Mouse (Mus musculus) left cerebral cortex, postnatal 36 days (tissue): ENCODE results near the gene 1700025G04Rik. TPM values are rescaled to one million over a fixed set of nuclear protein-coding genes. Genes with fewer than 3 reads are reported as not detected.

Experiments used
- DNase-seq, 2 experiments: peaks; one replicate each; pipeline ENCODE4 v3.0.0; 2021 to 2022; ENCODE audit warnings: low spot score in 2 of 2, mixed read lengths in 1 of 2
- intact Hi-C: fragments of 180-260 bp; cut with DNase I; formaldehyde crosslinking; loops from one replicate; pipeline ENCODE4 v1.15.1; 2025
- total RNA-seq, 2 experiments: library from RNA; stranded (reverse); gene quantifications; 2 replicates each; pipeline ENCODE4 v1.2.3; 2021

The 1700025G04Rik gene
- total RNA-seq, 2 experiments from 2014 or later, result 70.8 to 75.8 TPM

DNA sequence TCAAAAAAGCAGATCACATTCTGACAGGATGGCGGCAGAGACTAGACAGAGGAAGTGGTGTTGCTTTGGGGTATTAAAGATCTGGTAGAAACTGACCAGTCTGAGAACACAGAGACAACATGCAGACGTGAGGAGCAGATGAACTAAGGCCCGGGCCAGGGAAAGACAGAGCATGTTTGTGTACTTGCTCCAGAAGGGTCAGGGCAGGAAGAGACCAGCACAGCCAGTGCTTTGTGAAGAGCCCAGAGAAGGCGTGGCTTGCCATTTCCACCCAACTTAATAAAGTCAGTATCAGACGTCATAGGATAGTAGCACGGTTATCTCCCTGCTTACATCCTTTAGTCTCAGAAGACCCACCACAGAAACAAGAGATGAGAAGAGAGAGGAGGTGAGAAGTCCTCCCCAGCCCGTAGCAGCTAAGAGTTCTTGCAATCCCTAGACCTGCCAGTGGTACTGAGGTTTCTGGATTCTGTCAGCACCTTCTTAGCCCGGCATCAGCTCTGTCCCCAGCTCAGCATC, 81.4 kb downstream of the 1700025G04Rik start:
- intact Hi-C loops, result no loop called here
- no peak for DNase-seq

- no peak for DNase-seq
- intact Hi-C loops, result no loop called here
Observed at GRCm38 (mm10) chr1:152006529-152006928, 83.4 kb downstream of the 1700025G04Rik start.

DNA sequence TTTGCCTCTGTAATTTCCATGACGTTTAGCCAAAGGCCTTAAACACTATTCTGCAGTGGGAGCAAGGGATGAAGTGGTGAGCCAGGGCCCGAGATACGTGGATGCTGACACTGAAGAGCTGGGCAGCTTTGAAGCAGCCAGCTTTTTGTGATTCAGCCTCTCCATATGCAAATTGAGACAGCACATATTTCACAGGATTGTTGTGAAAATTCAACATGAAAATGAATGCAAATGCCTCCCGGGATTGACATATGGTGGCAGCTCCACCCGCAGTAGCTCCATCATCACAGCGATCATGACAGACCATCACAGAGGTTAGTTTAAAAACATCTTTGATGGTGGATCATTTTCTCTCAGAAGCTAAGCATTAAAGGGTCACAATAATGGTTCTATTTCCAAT, 85.4 kb downstream of the 1700025G04Rik start:
- intact Hi-C loops, result no loop called here

DNA sequence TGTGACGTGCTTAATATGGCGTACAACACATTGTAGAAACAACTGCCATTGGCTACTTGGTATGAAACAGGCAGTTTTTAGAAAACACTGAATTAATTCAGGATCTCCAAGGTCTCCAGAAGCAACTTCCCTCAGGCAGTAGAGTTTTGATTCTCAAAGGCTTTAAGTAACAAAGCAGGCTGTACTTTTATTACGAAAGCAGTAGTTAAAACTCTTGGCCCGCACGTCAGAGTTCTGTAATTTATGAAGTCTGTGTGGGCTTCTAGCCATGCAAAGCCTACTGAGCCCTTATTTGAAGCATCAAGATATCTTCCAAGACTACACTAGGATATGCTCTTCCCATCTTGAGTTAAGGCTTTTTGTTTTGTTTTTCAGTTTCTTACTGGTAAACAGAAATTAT, 89.5 kb downstream of the 1700025G04Rik start:
- DNase-seq, result no peak
- intact Hi-C loops, result no loop called here

More for the DNA sequence above, 85.4 kb downstream of the 1700025G04Rik start:
- DNase-seq, result no peak

DNA sequence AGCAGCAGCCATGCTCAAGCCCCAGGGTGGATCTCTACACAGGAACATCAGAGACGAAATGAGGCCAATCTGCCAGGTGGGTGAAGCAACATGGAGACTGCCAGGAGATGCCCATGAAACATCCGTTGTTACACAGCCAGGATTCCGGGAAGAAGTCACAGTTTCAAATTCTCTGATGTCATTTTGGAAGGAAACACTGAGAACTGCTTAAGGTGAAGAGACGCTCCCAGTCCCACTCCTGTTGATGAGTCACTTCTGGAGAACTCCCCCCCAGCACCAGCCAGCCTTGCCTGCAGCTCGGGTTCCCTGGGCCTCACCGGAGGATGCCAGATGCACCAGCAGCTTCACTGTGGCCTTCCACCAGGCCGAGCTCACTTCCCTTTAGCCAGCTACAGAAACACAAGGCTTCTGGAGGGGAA, 90.5 kb downstream of the 1700025G04Rik start:
- peak; percentile 43 to 70 for DNase-seq
- intact Hi-C loops, result loop anchor here (2.0 kb wide), 1 partner anchor 89 kb away; no protein-coding TSS in a partner anchor

GRCm38 (mm10) chr1:151998721-151999206, 91.2 kb downstream of the 1700025G04Rik start:
- intact Hi-C loops, result loop anchor here (2.0 kb wide), 1 partner anchor 90 kb away; no protein-coding TSS in a partner anchor

GRCm38 (mm10) chr1:151997591-151997990, 92.3 kb downstream of the 1700025G04Rik start:
- DNase-seq, result no peak
- intact Hi-C loops, result no loop called here

More at GRCm38 (mm10) chr1:151998721-151999206, 91.2 kb downstream of the 1700025G04Rik start:
- DNase-seq, result no peak

DNA sequence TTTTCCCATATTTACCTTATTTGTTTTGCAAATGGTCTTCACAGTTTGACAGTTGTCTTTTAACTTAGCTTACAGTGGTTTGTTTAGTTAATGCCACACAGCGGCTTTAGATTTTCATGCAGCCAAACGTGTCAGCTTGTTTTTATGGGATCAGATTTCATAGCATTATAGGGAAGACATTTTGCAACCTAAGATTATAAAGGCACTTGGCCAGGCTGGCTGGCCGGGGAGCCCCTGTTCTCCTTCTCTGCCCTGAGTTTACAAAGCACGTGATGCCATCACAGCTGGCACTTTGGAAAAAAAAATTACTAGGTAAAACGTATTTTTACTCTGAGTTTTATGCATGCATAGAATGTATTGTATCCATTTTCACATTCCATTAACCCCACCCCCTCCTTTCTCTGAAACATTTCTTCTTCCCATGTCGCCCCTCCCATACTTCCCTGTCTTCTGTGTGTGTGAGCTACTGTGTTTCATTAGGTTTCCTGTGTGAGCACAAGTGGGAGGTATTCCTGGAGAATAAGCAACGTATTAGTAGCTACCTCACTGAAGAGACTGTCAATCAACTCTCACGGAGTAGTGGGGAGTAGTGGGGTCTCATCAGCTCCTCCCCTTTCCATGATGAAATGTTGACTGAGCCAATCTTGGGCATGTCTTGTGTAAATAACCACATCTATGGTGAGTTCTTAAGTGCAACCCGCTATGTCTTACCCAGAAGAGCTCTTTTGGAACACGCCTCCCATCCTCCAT, 93.8 kb downstream of the 1700025G04Rik start:
- DNase-seq, result no peak
- intact Hi-C loops, result no loop called here

DNA sequence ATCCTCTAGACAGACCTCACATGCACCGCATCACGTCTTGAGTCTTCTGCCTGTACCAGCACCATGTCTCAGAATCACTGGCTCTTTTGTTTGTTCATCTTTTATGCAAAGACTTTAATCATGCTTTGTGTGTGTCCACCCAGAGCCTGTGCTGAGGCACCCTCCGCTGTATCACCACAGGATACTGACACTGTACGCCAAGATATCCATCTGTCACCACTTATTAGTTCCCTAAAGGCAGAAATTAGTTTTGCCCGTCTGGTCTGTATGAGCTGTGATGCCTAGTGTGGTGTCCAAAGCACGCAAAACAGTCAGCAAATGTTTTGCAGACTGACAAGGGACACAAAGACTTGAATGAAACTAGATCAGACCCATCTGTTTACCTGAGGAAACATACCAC, 95.7 kb downstream of the 1700025G04Rik start:
- DNase-seq, result no peak
- intact Hi-C loops, result no loop called here

DNA sequence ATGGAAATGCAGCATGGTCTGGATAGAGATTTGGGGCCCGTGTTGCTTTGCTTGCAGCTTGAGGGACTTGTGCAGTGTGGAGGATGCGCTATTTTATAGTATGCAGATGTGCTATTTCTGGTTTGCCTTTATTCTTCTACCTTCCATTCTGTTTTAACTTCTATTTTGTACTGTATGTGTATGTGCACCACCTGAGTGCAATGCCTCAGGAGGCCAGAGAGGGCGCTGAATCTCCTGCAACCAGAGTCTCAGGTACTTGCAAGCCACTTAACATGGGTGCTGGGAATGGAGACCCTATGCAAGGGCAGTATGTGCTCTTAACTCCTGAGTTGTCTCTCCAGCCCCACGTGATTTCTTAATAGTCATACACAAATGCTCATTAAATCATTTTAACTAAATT, 98.4 kb downstream of the 1700025G04Rik start:
- DNase-seq, result no peak
- intact Hi-C loops, result no loop called here

- DNase-seq, result no peak
- intact Hi-C loops, result no loop called here
Observed at GRCm38 (mm10) chr1:151990615-151991014, 99.3 kb downstream of the 1700025G04Rik start.

DNA sequence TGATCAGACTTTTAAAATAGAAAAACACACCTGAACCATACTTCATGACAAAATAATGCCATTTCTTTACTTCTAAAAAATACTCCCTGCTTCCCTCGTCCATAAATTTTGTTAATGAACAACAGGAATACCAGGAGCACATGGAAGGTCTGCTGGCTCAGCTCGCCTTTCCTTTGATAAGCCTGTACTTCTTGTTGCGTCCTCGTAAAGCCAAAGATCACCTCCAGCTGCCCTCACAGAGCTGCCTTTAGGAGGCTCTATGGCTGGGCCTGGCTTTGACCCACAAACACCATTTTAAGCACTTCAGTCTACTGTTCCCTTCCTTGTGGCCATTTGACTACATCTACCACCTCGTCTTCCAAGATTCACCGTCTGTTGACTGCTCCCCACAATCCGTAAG, 101.2 kb downstream of the 1700025G04Rik start:
- intact Hi-C loops, result no loop called here

GRCm38 (mm10) chr1:151988066-151988465, 101.9 kb downstream of the 1700025G04Rik start:
- intact Hi-C loops, result no loop called here
- DNase-seq, result no peak

More for the DNA sequence above, 101.2 kb downstream of the 1700025G04Rik start:
- no peak for DNase-seq

GRCm38 (mm10) chr1:151986024-151986778, 103.7 kb downstream of the 1700025G04Rik start:
- intact Hi-C loops, result no loop called here
- peak in 1 of 2 experiments; percentile 29 for DNase-seq

DNA sequence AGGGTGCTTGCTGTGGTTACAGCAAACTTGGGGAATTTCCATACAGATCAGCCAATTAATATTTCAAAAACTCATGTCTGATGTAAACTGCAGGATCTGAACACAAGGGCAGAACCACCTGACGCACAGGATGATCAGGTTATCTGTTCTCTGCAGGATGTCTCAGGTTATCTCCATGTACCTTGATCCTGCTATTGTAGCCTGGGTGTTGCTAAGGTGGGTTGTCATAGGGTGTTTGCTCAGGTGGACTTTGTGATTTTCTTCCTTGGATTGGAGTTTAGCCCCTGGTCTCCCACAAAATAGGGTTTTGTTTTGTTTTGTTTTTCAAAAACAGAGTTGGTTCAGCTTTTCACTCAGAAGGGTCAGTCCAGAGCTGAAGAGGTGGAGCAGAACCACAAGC, 104.9 kb downstream of the 1700025G04Rik start:
- DNase-seq, result no peak
- intact Hi-C loops, result no loop called here

DNA sequence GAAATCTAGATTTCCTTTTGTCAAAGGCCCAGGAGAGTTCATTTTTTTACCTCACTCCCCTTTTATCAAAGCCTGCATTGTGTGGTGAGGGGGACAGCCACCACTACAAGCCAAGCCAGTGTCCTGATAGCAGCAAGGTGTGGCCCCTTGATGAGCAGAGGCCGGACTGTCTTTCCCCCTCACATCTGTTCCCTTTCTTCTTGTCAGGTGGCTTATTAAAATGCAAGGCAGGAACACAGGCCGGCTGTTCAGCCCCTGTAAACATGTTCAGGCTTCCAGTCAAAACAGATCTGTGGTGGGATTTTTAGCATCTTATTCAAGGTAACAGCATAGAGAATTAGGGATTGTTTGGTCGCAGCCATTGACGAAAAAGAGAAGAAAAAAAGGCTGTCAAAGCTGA, 105.9 kb downstream of the 1700025G04Rik start:
- intact Hi-C loops, result no loop called here
- no peak for DNase-seq

DNA sequence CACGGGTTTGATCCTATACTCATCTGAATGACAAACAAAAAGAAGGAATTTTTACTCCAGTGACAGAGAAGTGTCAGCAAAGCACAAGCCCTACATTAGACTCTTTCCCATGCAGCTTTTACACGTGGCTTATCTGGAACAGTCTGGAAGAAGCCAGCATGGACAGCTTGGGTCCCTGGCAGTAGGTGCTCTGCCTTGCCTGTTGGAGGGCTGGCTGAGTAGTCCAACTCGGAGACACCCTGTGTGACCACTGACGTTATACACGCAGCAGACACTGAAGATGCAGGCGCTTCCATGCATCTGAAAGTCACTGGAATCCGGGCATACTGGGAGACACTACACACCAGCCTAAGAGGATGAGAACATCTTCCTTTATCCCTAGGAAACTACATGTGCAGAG, 109.4 kb downstream of the 1700025G04Rik start:
- intact Hi-C loops, result no loop called here
- no peak for DNase-seq

- no peak for DNase-seq
- intact Hi-C loops, result no loop called here
Observed at GRCm38 (mm10) chr1:151979803-151980456, 110.0 kb downstream of the 1700025G04Rik start.

GRCm38 (mm10) chr1:151978751-151979150, 111.2 kb downstream of the 1700025G04Rik start:
- intact Hi-C loops, result no loop called here
- no peak for DNase-seq

GRCm38 (mm10) chr1:151977596-151977995, 112.3 kb downstream of the 1700025G04Rik start:
- intact Hi-C loops, result no loop called here
- no peak for DNase-seq
